Mouse (Mus musculus): ENCODE measurements around the gene Creb5. TPM values are rescaled to one million over a fixed set of nuclear protein-coding genes. Genes with fewer than 3 reads are reported as not detected.
A peak's percentile ranks its signal among the peaks of the same experiment; 100 is the strongest.

The Creb5 gene
- total RNA-seq, 4 experiments from 2014 or later = 4.2 to 7.4 (median 5.0) TPM

- DNase-seq (ENCODE audit: low spot score in 2 of 2) = no peak
Observed at GRCm38 (mm10) chr6:53688762-53689477, 401.9 kb downstream of the Creb5 start.

GRCm38 (mm10) chr6:53691006-53691405, 403.9 kb downstream of the Creb5 start:
- DNase-seq (ENCODE audit: low spot score in 2 of 2) = no peak

GRCm38 (mm10) chr6:53695216-53695615, 408.1 kb downstream of the Creb5 start:
- DNase-seq (ENCODE audit: low spot score in 2 of 2) = no peak

- DNase-seq (ENCODE audit: low spot score in 2 of 2) = no peak
Observed at GRCm38 (mm10) chr6:53696471-53696870, 409.4 kb downstream of the Creb5 start.

GRCm38 (mm10) chr6:53696921-53697320, 409.9 kb downstream of the Creb5 start:
- no peak for DNase-seq (ENCODE audit: low spot score in 2 of 2)

GRCm38 (mm10) chr6:53698128-53698749, 411.2 kb downstream of the Creb5 start:
- no peak for DNase-seq (ENCODE audit: low spot score in 2 of 2)

GRCm38 (mm10) chr6:53704440-53704839, 417.4 kb downstream of the Creb5 start:
- no peak for DNase-seq (ENCODE audit: low spot score in 2 of 2)

- DNase-seq (ENCODE audit: low spot score in 2 of 2) = no peak
Observed at GRCm38 (mm10) chr6:53706604-53707330, 419.7 kb downstream of the Creb5 start.

GRCm38 (mm10) chr6:53707795-53708194, 420.7 kb downstream of the Creb5 start:
- DNase-seq (ENCODE audit: low spot score in 2 of 2) = no peak

- no peak for DNase-seq (ENCODE audit: low spot score in 2 of 2)
Observed at GRCm38 (mm10) chr6:53709694-53710442, 422.8 kb downstream of the Creb5 start.

- DNase-seq (ENCODE audit: low spot score in 2 of 2) = no peak
Observed at GRCm38 (mm10) chr6:53710560-53710959, 423.5 kb downstream of the Creb5 start.

- no peak for DNase-seq (ENCODE audit: low spot score in 2 of 2)
Observed at GRCm38 (mm10) chr6:53713152-53713551, 426.1 kb downstream of the Creb5 start.

GRCm38 (mm10) chr6:53714908-53715321, 427.8 kb downstream of the Creb5 start:
- no peak for DNase-seq (ENCODE audit: low spot score in 2 of 2)

GRCm38 (mm10) chr6:53716013-53716412, 428.9 kb downstream of the Creb5 start:
- no peak for DNase-seq (ENCODE audit: low spot score in 2 of 2)

GRCm38 (mm10) chr6:53720009-53720408, 432.9 kb downstream of the Creb5 start:
- DNase-seq (ENCODE audit: low spot score in 2 of 2) = no peak

- DNase-seq (ENCODE audit: low spot score in 2 of 2) = peak; percentile 21 to 69
Observed at GRCm38 (mm10) chr6:53721595-53721994, 434.5 kb downstream of the Creb5 start.

- no peak for DNase-seq (ENCODE audit: low spot score in 2 of 2)
Observed at GRCm38 (mm10) chr6:53722694-53723093, 435.6 kb downstream of the Creb5 start.

- DNase-seq (ENCODE audit: low spot score in 2 of 2) = no peak
Observed at GRCm38 (mm10) chr6:53730487-53730886, 443.4 kb downstream of the Creb5 start.

- no peak for DNase-seq (ENCODE audit: low spot score in 2 of 2)
Observed at GRCm38 (mm10) chr6:53730996-53731485, 444.0 kb downstream of the Creb5 start.

GRCm38 (mm10) chr6:53733546-53733945, 446.5 kb downstream of the Creb5 start:
- DNase-seq (ENCODE audit: low spot score in 2 of 2) = no peak

- no peak for DNase-seq (ENCODE audit: low spot score in 2 of 2)
Observed at GRCm38 (mm10) chr6:53733999-53734398, 446.9 kb downstream of the Creb5 start.

Data from layer of hippocampus, adult 8-10 months (tissue).